Mouse (Mus musculus) embryonic facial prominence, embryonic 15.5 days (tissue): ENCODE measurements around the gene Mfsd12. TPM values are rescaled to one million over a fixed set of nuclear protein-coding genes. Genes with fewer than 3 reads are reported as not detected.

Source experiments
- ATAC-seq: fragments of 200-750 bp; cut with Nextera tagmentation; 2 replicates; pipeline ENCODE4 v1.8.0; 2017; ENCODE audit warnings: low read depth, moderate TSS enrichment; ENCODE audit not compliant: insufficient number of reproducible peaks, low FRiP score, low TSS enrichment
- H3K27ac ChIP-seq: fragments of 300-500 bp; sonication (generic); replicated peaks from 2 replicates; pipeline ENCODE4 v1.5.1; 2015; ENCODE audit warnings: mild to moderate bottlenecking, inconsistent platforms
- H3K27me3 ChIP-seq: fragments of 300-500 bp; sonication (generic); 2 replicates; pipeline ENCODE4 v1.6.1; 2015; ENCODE audit warnings: inconsistent platforms
- H3K36me3 ChIP-seq: fragments of 300-500 bp; sonication (generic); 2 replicates; pipeline ENCODE4 v1.6.1; 2015; ENCODE audit warnings: mild to moderate bottlenecking, inconsistent platforms
- H3K4me1 ChIP-seq: fragments of 300-500 bp; sonication (generic); 2 replicates; pipeline ENCODE4 v1.6.1; 2015; ENCODE audit warnings: inconsistent platforms
- H3K4me2 ChIP-seq: fragments of 300-500 bp; sonication (generic); replicated peaks from 2 replicates; pipeline ENCODE4 v1.6.1; 2015; ENCODE audit warnings: mild to moderate bottlenecking, inconsistent platforms
- H3K4me3 ChIP-seq: fragments of 300-500 bp; sonication (generic); replicated peaks from 2 replicates; pipeline ENCODE4 v1.5.1; 2015; ENCODE audit warnings: mild to moderate bottlenecking, inconsistent platforms
- H3K9ac ChIP-seq: fragments of 300-500 bp; sonication (generic); 2 replicates; pipeline ENCODE4 v1.6.1; 2015; ENCODE audit warnings: inconsistent platforms
- H3K9me3 ChIP-seq: fragments of 300-500 bp; sonication (generic); replicated peaks from 2 replicates; pipeline ENCODE4 v1.6.1; 2016; ENCODE audit warnings: inconsistent platforms
- WGBS: fragments of 180-500 bp; shearing (Covaris S2); methylation state at CpG from one replicate; pipeline ENCODE4 v1.1.7; 2015; 5-methylcytosine and 5-hydroxymethylcytosine counted together
- polyA plus RNA-seq: library from polyadenylated mRNA; unstranded; fragments of >200 nt; fragmentation: Nextera tagmentation; extraction: Ambion mirVana; gene quantifications from 2 replicates; pipeline ENCODE4 v1.2.1, GENCODE M21; 2015

Gene Mfsd12
- polyA plus RNA-seq, result 15.8 and 16.2 TPM in 2 replicates

- Histone ChIP-seq H3K4me3 (peak within 1 kb of the TSS; percentile 85), H3K9ac (peak within 1 kb of the TSS; percentile 81), H3K36me3 (peaks cover 4% of the 10 kb centered on the region; the same call in 1 of the 2 replicates), H3K27ac (no peak within 1 kb of the TSS), H3K27me3 (no peaks in the 10 kb centered on the region), H3K4me2 (peak within 1 kb of the TSS; percentile 97), H3K4me1 (peaks cover 47% of the 10 kb centered on the region), H3K9me3 (no peaks in the 10 kb centered on the region)
- ATAC-seq, result peak; percentile 82
- WGBS, result 2% methylated on average over 75 of the region's 79 CpGs
These were observed at the start of gene Mfsd12 for GRCm38 (mm10) chr10:81356991-81357844. Gene Mfsd12 (plus strand): TSS chr10:81357491.

- Histone ChIP-seq H3K27me3 (no peaks in the 10 kb centered on the region), H3K9ac (no peak overlapping the region), H3K36me3 (peaks cover 90% of the 10 kb centered on the region), H3K4me1 (no peaks in the 10 kb centered on the region), H3K4me2 (no peak overlapping the region), H3K9me3 (no peaks in the 10 kb centered on the region), H3K27ac (no peak overlapping the region), H3K4me3 (no peak overlapping the region)
- WGBS, result 88% methylated on average over 5 of the region's 5 CpGs
- ATAC-seq, result no peak
These were observed 47.7 kb upstream of the Mfsd12 start for GRCm38 (mm10) chr10:81309571-81309970.

GRCm38 (mm10) chr10:81313581-81313980, 43.7 kb upstream of the Mfsd12 start:
- Histone ChIP-seq H3K9me3 (no peaks in the 10 kb centered on the region), H3K4me2 (no peak overlapping the region), H3K27ac (no peak overlapping the region), H3K4me1 (peaks cover 25% of the 10 kb centered on the region), H3K4me3 (no peak overlapping the region), H3K9ac (no peak overlapping the region), H3K36me3 (peaks cover 85% of the 10 kb centered on the region), H3K27me3 (no peaks in the 10 kb centered on the region)
- 92% methylated on average over 13 of the region's 13 CpGs for WGBS
- no peak for ATAC-seq

- Histone ChIP-seq H3K4me3 (no peak overlapping the region), H3K36me3 (peaks cover 81% of the 10 kb centered on the region), H3K27ac (no peak overlapping the region), H3K9ac (no peak overlapping the region), H3K4me2 (no peak overlapping the region), H3K4me1 (peaks cover 31% of the 10 kb centered on the region), H3K9me3 (no peaks in the 10 kb centered on the region), H3K27me3 (no peaks in the 10 kb centered on the region)
- no peak for ATAC-seq
- 77% methylated on average over 7 of the region's 7 CpGs for whole genome bisulfite sequencing
These were observed 43.1 kb upstream of the Mfsd12 start for GRCm38 (mm10) chr10:81314201-81314600.

GRCm38 (mm10) chr10:81315587-81315986, 41.7 kb upstream of the Mfsd12 start:
- Histone ChIP-seq H3K36me3 (peaks cover 68% of the 10 kb centered on the region), H3K27me3 (no peaks in the 10 kb centered on the region), H3K9me3 (no peaks in the 10 kb centered on the region), H3K4me2 (no peak overlapping the region), H3K4me3 (no peak overlapping the region), H3K9ac (no peak overlapping the region), H3K4me1 (peaks cover 39% of the 10 kb centered on the region), H3K27ac (no peak overlapping the region)
- ATAC-seq, result no peak
- 92% methylated on average over 16 of the region's 16 CpGs for WGBS

- Histone ChIP-seq H3K4me2 (peak overlapping the region; percentile 57), H3K4me1 (peaks cover 40% of the 10 kb centered on the region), H3K36me3 (peaks cover 58% of the 10 kb centered on the region), H3K4me3 (peak overlapping the region; percentile 36), H3K9me3 (no peaks in the 10 kb centered on the region), H3K27me3 (no peaks in the 10 kb centered on the region), H3K9ac (peak overlapping the region; percentile 35), H3K27ac (peak overlapping the region; percentile 58)
- ATAC-seq, result no peak
- 45% methylated on average over 16 of the region's 16 CpGs for WGBS
These were observed 40.8 kb upstream of the Mfsd12 start for GRCm38 (mm10) chr10:81316338-81317060.

GRCm38 (mm10) chr10:81317273-81317672, 40.0 kb upstream of the Mfsd12 start:
- no peaks in the 10 kb centered on the region for H3K9me3 ChIP-seq
- WGBS, result 17% methylated on average over 18 of the region's 20 CpGs
- H3K27ac ChIP-seq, result peak overlapping the region; percentile 58
- peaks cover 51% of the 10 kb centered on the region for H3K36me3 ChIP-seq
- no peaks in the 10 kb centered on the region for H3K27me3 ChIP-seq
- no peak for ATAC-seq
- H3K9ac ChIP-seq, result peak overlapping the region; percentile 35
- H3K4me1 ChIP-seq, result peaks cover 48% of the 10 kb centered on the region
- H3K4me2 ChIP-seq, result peak overlapping the region; percentile 57
- H3K4me3 ChIP-seq, result peak overlapping the region; percentile 36

- ATAC-seq, result no peak
- Histone ChIP-seq H3K4me3 (peak overlapping the region; percentile 93; the same call in 1 of the 2 replicates), H3K27me3 (no peaks in the 10 kb centered on the region), H3K9me3 (no peaks in the 10 kb centered on the region), H3K9ac (peak overlapping the region; percentile 39; the same call in 1 of the 2 replicates), H3K36me3 (peaks cover 51% of the 10 kb centered on the region), H3K27ac (peak overlapping the region; percentile 95), H3K4me1 (peaks cover 54% of the 10 kb centered on the region), H3K4me2 (peak overlapping the region; percentile 78)
- 88% methylated on average over 13 of the region's 13 CpGs for WGBS
These were observed 38.5 kb upstream of the Mfsd12 start for GRCm38 (mm10) chr10:81318589-81319329.

GRCm38 (mm10) chr10:81319330-81319699, 38.0 kb upstream of the Mfsd12 start:
- Histone ChIP-seq H3K4me1 (peaks cover 54% of the 10 kb centered on the region), H3K27ac (peak overlapping the region; percentile 95), H3K9ac (peak overlapping the region; percentile 39), H3K4me3 (peak overlapping the region; percentile 93), H3K4me2 (peak overlapping the region; percentile 78), H3K36me3 (peaks cover 51% of the 10 kb centered on the region), H3K9me3 (no peaks in the 10 kb centered on the region), H3K27me3 (no peaks in the 10 kb centered on the region)
- WGBS, result 29% methylated on average over 8 of the region's 8 CpGs
- ATAC-seq, result no peak

GRCm38 (mm10) chr10:81319741-81320549, 37.3 kb upstream of the Mfsd12 start:
- H3K4me2 ChIP-seq, result peak overlapping the region; percentile 78
- no peaks in the 10 kb centered on the region for H3K9me3 ChIP-seq
- H3K4me3 ChIP-seq, result peak overlapping the region; percentile 93
- no peaks in the 10 kb centered on the region for H3K27me3 ChIP-seq
- under 1% methylated on average over 38 of the region's 38 CpGs for WGBS
- peak overlapping the region; percentile 39 for H3K9ac ChIP-seq
- H3K27ac ChIP-seq, result peak overlapping the region; percentile 95
- H3K36me3 ChIP-seq, result peaks cover 51% of the 10 kb centered on the region
- ATAC-seq, result no peak; the same call in 1 of the 2 replicates
- H3K4me1 ChIP-seq, result peaks cover 54% of the 10 kb centered on the region
